Mouse (Mus musculus) frontal cortex, adult (tissue): ENCODE results near the gene Mgat5.

Experiments used
- ATAC-seq: cut with Nextera tagmentation; 2 replicates; pipeline ENCODE4 v1.9.2; 2017; ENCODE audit warnings: mild to moderate bottlenecking, moderate library complexity, mixed read lengths; ENCODE audit not compliant: low TSS enrichment

Gene Mgat5

GRCm38 (mm10) chr1:127259669-127260068 is 54.9 kb downstream of the Mgat5 start:
- no peak for ATAC-seq

GRCm38 (mm10) chr1:127260969-127261368 is 56.2 kb downstream of the Mgat5 start:
- no peak for ATAC-seq

GRCm38 (mm10) chr1:127262170-127262837 is 57.5 kb downstream of the Mgat5 start:
- ATAC-seq: no peak

GRCm38 (mm10) chr1:127267985-127268384 is 63.2 kb downstream of the Mgat5 start:
- ATAC-seq: no peak

- ATAC-seq: no peak
Measured at GRCm38 (mm10) chr1:127269343-127269742, 64.5 kb downstream of the Mgat5 start.

GRCm38 (mm10) chr1:127270273-127271020 is 65.6 kb downstream of the Mgat5 start:
- ATAC-seq: peak; percentile 33; the same call in 1 of the 2 replicates

- no peak for ATAC-seq
Measured at GRCm38 (mm10) chr1:127271156-127271555, 66.3 kb downstream of the Mgat5 start.

GRCm38 (mm10) chr1:127273363-127273762 is 68.5 kb downstream of the Mgat5 start:
- no peak for ATAC-seq

- no peak for ATAC-seq
Measured at GRCm38 (mm10) chr1:127275572-127276324, 70.9 kb downstream of the Mgat5 start.

GRCm38 (mm10) chr1:127278067-127278466 is 73.3 kb downstream of the Mgat5 start:
- ATAC-seq: no peak

- no peak for ATAC-seq
Measured at GRCm38 (mm10) chr1:127280256-127280655, 75.4 kb downstream of the Mgat5 start.

- no peak for ATAC-seq
Measured at GRCm38 (mm10) chr1:127284975-127285374, 80.2 kb downstream of the Mgat5 start.

- ATAC-seq: no peak
Measured at GRCm38 (mm10) chr1:127287505-127287904, 82.7 kb downstream of the Mgat5 start.

GRCm38 (mm10) chr1:127290879-127291278 is 86.1 kb downstream of the Mgat5 start:
- ATAC-seq: no peak

GRCm38 (mm10) chr1:127291721-127292120 is 86.9 kb downstream of the Mgat5 start:
- ATAC-seq: no peak

- peak; percentile 91 for ATAC-seq
Measured at GRCm38 (mm10) chr1:127293286-127293685, 88.5 kb downstream of the Mgat5 start.

- no peak for ATAC-seq
Measured at GRCm38 (mm10) chr1:127296815-127297214, 92.0 kb downstream of the Mgat5 start.

- ATAC-seq: no peak
Measured at GRCm38 (mm10) chr1:127299774-127300173, 95.0 kb downstream of the Mgat5 start.

- no peak for ATAC-seq
Measured at GRCm38 (mm10) chr1:127301038-127301437, 96.2 kb downstream of the Mgat5 start.

- ATAC-seq: no peak
Measured at GRCm38 (mm10) chr1:127302620-127303019, 97.8 kb downstream of the Mgat5 start.

GRCm38 (mm10) chr1:127303791-127304190 is 99.0 kb downstream of the Mgat5 start:
- ATAC-seq: no peak

GRCm38 (mm10) chr1:127304281-127304680 is 99.5 kb downstream of the Mgat5 start:
- ATAC-seq: no peak

GRCm38 (mm10) chr1:127305582-127305981 is 100.8 kb downstream of the Mgat5 start:
- no peak for ATAC-seq
